In the genomic region with DNA sequence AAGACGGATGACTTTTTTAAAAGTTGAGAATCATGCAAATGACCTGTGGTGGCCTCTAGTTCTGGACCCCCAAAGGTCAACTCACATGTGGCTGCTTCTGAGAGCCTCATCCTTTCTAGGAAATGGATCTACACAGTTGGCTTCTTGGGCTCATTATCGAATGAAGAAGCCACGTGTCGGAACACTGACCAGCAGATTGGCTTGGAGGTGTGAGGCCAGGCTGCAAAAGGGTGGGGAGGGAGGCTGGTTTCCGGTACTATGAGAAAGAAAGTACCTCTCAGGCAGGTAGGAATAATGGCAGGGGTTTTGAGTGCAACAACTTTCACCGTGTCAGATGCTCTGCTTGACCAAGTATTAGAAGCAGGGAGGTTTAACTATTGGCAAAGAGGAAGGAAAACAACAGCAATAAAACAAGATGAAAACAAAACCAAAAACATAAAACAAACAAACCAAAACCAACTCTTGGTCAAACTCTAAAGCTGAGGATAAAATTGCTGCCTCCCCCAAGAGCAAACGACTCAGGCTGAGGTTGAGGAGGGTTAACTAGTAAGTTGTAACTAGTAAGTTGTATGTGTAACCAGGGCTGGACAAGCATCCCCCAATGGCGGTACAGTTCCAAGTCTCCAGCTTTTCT, we compare ENCODE assay signal across 12 mouse cellular contexts.
DNase-seq lines count a peak whose midpoint lies in the region; ATAC-seq and TF ChIP-seq lines count a peak whose summit lies in the region.
"Had no signal": no experiment of that assay in that cellular context is flagged by ENCODE, and none has a peak within 500 bp of the region (broad histone marks: within the 10 kb centered on the region; RNA-seq: fewer than 3 reads in every experiment).

No protein-coding gene starts in this region.

- H3K27me3 ChIP-seq in heart, embryonic 12.5 days (replicated peaks), result no peaks in the 10 kb centered on the region
- H3K27me3 ChIP-seq in heart, adult 2 months (ENCODE audit: control insufficient read depth, insufficient read depth, low read length), result no peaks in the 10 kb centered on the region
- no peaks in the 10 kb centered on the region for H3K27me3 ChIP-seq in neural tube, embryonic 15.5 days (replicated peaks)
- H3K27me3 ChIP-seq in limb, embryonic 10.5 days (ENCODE audit: low read depth, poor library complexity, severe bottlenecking), result no peaks in the 10 kb centered on the region
- H3K27me3 ChIP-seq: embryonic facial prominence, embryonic 13.5 days; stomach, embryonic 15.5 days had no signal

- peaks cover 28% of the 10 kb centered on the region for H3K4me1 ChIP-seq in heart, embryonic 12.5 days (replicated peaks)
- peaks cover 2% of the 10 kb centered on the region for H3K4me1 ChIP-seq in heart, adult 2 months (ENCODE audit: control insufficient read depth, insufficient read depth, low read length)
- peaks cover 20% of the 10 kb centered on the region for H3K4me1 ChIP-seq in neural tube, embryonic 15.5 days
- H3K4me1 ChIP-seq in limb, embryonic 10.5 days, result peaks cover 37% of the 10 kb centered on the region

- no peaks in the 10 kb centered on the region for H3K36me3 ChIP-seq in heart, embryonic 12.5 days
- H3K36me3 ChIP-seq in heart, adult 2 months (ENCODE audit: control insufficient read depth, insufficient read depth, low read length), result no peaks in the 10 kb centered on the region; the same call in 1 of the 2 replicates
- no peaks in the 10 kb centered on the region for H3K36me3 ChIP-seq in neural tube, embryonic 15.5 days
- no peaks in the 10 kb centered on the region for H3K36me3 ChIP-seq in limb, embryonic 10.5 days
- H3K36me3 ChIP-seq: embryonic facial prominence, embryonic 13.5 days; stomach, embryonic 15.5 days had no signal

- no peak for ATAC-seq in heart, embryonic 12.5 days (ENCODE audit: insufficient number of reproducible peaks, low FRiP score)
- no peak for ATAC-seq in neural tube, embryonic 15.5 days (ENCODE audit: low FRiP score)

- no peaks in the 10 kb centered on the region for H3K79me2 ChIP-seq in heart, adult 2 months (replicated peaks; ENCODE audit: control insufficient read depth, insufficient read depth, low read length)

- no peak for DNase-seq in heart, adult 2 months
- peak; percentile 32 for DNase-seq in neural tube, embryonic 10.5 days (ENCODE audit: extremely low spot score, low spot score)
- no peak for DNase-seq in limb, embryonic 10.5 days (ENCODE audit: low spot score)
- peak; percentile 20 for DNase-seq in retina, postnatal 1 day
- DNase-seq in thymus, postnatal 0 days (ENCODE audit: low spot score), result no peak
- DNase-seq in adrenal gland, postnatal 10 days, result no peak
- DNase-seq: cerebellum, adult 18-20 months; lung, adult 2 months had no signal

- no peak overlapping the region for H3K9ac ChIP-seq in heart, embryonic 12.5 days
- H3K9ac ChIP-seq in heart, adult 2 months (ENCODE audit: low read depth, low read length), result no peak overlapping the region
- H3K9ac ChIP-seq in neural tube, embryonic 15.5 days (replicated peaks), result no peak overlapping the region
- H3K9ac ChIP-seq: stomach, embryonic 15.5 days had no signal

- no peak overlapping the region for H3K4me3 ChIP-seq in heart, embryonic 12.5 days
- H3K4me3 ChIP-seq in heart, adult 2 months, result no peak overlapping the region
- no peak overlapping the region for H3K4me3 ChIP-seq in neural tube, embryonic 15.5 days (replicated peaks)
- no peak overlapping the region for H3K4me3 ChIP-seq in limb, embryonic 10.5 days

- TF ChIP-seq EP300 in heart, adult 2 months (IDR thresholded peaks at IDR 0.05; ENCODE audit: insufficient read depth, low read depth, low read length), result no peak

- intact Hi-C loops in heart, adult 2 months (cut with DNase I), result no loop called here

- no peak for TF ChIP-seq POLR2A in heart, adult 2 months (IDR thresholded peaks at IDR 0.05; ENCODE audit: insufficient read depth, low read depth, low read length)

- no peak for TF ChIP-seq CTCF in heart, adult 2 months (IDR thresholded peaks at IDR 0.05)

- H3K27ac ChIP-seq in heart, embryonic 12.5 days (ENCODE audit: poor library complexity, severe bottlenecking), result no peak overlapping the region
- H3K27ac ChIP-seq in heart, adult 2 months, result no peak overlapping the region
- no peak overlapping the region for H3K27ac ChIP-seq in neural tube, embryonic 15.5 days (replicated peaks)
- peak overlapping the region; percentile 93; the same call in 1 of the 2 replicates for H3K27ac ChIP-seq in limb, embryonic 10.5 days
- H3K27ac ChIP-seq: stomach, embryonic 15.5 days had no signal

- H3K4me2 ChIP-seq in heart, embryonic 12.5 days, result peak overlapping the region; percentile 84; the same call in 1 of the 2 replicates
- H3K4me2 ChIP-seq in neural tube, embryonic 15.5 days, result no peak overlapping the region

- 55% methylated on average over 8 of the region's 8 CpGs for WGBS in heart, embryonic 12.5 days
- 66% methylated on average over 8 of the region's 8 CpGs for WGBS in heart, adult 2 months
- WGBS in neural tube, embryonic 15.5 days, result 59% methylated on average over 8 of the region's 8 CpGs
- 57% methylated on average over 8 of the region's 8 CpGs for WGBS in limb, embryonic 10.5 days

- H3K9me3 ChIP-seq in heart, embryonic 12.5 days (replicated peaks), result no peaks in the 10 kb centered on the region
- H3K9me3 ChIP-seq in neural tube, embryonic 15.5 days (replicated peaks), result no peaks in the 10 kb centered on the region
- H3K9me3 ChIP-seq in limb, embryonic 10.5 days (replicated peaks), result no peaks in the 10 kb centered on the region
- H3K9me3 ChIP-seq: embryonic facial prominence, embryonic 13.5 days; stomach, embryonic 15.5 days had no signal

Comparison
In these comparisons a context has a peak if more than half of its experiments do, and no peak if none do; other contexts are left out.
1. DNase-seq: peak in neural tube, embryonic 10.5 days (single experiment) and retina, postnatal 1 day (single experiment); none in heart, adult 2 months (0 of 2), limb, embryonic 10.5 days (single experiment), thymus, postnatal 0 days (single experiment) and adrenal gland, postnatal 10 days (single experiment).